Mouse (Mus musculus) midbrain, embryonic 11.5 days (tissue): Measurements from ENCODE around the gene Bpifb1. TPM values are rescaled to one million over a fixed set of nuclear protein-coding genes. Genes with fewer than 3 reads are reported as not detected.
A peak's percentile ranks its signal among the peaks of the same experiment; 100 is the strongest.
"Not testable (repeated sequence)": the region's sequence is repeated elsewhere in the genome, so short reads cannot be mapped to it uniquely, and the experiment has no call there.

Experiments used
- ATAC-seq: fragments of 200-750 bp; cut with Nextera tagmentation; 2 replicates; pipeline ENCODE4 v1.8.0; 2017; ENCODE audit warnings: moderate TSS enrichment, moderate library complexity; ENCODE audit not compliant: low FRiP score
- DNase-seq: peaks from one replicate; pipeline ENCODE4 v3.0.0; 2015; ENCODE audit warnings: low spot score; ENCODE audit errors: missing footprints
- H3K27ac ChIP-seq: fragments of 300-500 bp; sonication (generic); 2 replicates; pipeline ENCODE4 v1.5.1; 2014; ENCODE audit warnings: low read depth, low read length
- H3K27me3 ChIP-seq: fragments of 300-500 bp; sonication (generic); 2 replicates; pipeline ENCODE4 v1.6.1; 2014; ENCODE audit warnings: mild to moderate bottlenecking, low read length, moderate library complexity, mixed read lengths; ENCODE audit not compliant: control insufficient read depth, insufficient read depth
- H3K36me3 ChIP-seq: fragments of 300-500 bp; sonication (generic); 2 replicates; pipeline ENCODE4 v1.6.1; 2014; ENCODE audit warnings: mild to moderate bottlenecking, low read length, moderate library complexity, mixed read lengths; ENCODE audit not compliant: control insufficient read depth, insufficient read depth
- H3K4me1 ChIP-seq: fragments of 300-500 bp; sonication (generic); 2 replicates; pipeline ENCODE4 v1.6.1; 2014; ENCODE audit warnings: low read length; ENCODE audit not compliant: control insufficient read depth, insufficient read depth
- H3K4me2 ChIP-seq: fragments of 300-500 bp; sonication (generic); 2 replicates; pipeline ENCODE4 v1.6.1; 2014; ENCODE audit warnings: mild to moderate bottlenecking, moderate library complexity
- H3K4me3 ChIP-seq: fragments of 300-500 bp; sonication (generic); 2 replicates; pipeline ENCODE4 v1.5.1; 2014; ENCODE audit warnings: low read depth, low read length
- H3K9ac ChIP-seq: fragments of 300-500 bp; sonication (generic); 2 replicates; pipeline ENCODE4 v1.6.1; 2014; ENCODE audit warnings: low read length
- H3K9me3 ChIP-seq: fragments of 300-500 bp; sonication (generic); 2 replicates; pipeline ENCODE4 v1.6.1; 2016; ENCODE audit warnings: low read length; ENCODE audit not compliant: control insufficient read depth
- WGBS: fragments of 180-500 bp; shearing (Covaris S2); extraction: QIAGEN DNeasy Blood & Tissue Kit; methylation state at CpG from one replicate; pipeline ENCODE4 v1.1.7; 2014; 5-methylcytosine and 5-hydroxymethylcytosine counted together
- polyA plus RNA-seq: library from polyadenylated mRNA; unstranded; fragments of >200 nt; fragmentation: Nextera tagmentation; extraction: Ambion mirVana; gene quantifications from 2 replicates; pipeline ENCODE4 v1.2.1, GENCODE M21; 2014

The Bpifb1 gene
- polyA plus RNA-seq, 1 experiment from 2014 or later: not detected

DNA sequence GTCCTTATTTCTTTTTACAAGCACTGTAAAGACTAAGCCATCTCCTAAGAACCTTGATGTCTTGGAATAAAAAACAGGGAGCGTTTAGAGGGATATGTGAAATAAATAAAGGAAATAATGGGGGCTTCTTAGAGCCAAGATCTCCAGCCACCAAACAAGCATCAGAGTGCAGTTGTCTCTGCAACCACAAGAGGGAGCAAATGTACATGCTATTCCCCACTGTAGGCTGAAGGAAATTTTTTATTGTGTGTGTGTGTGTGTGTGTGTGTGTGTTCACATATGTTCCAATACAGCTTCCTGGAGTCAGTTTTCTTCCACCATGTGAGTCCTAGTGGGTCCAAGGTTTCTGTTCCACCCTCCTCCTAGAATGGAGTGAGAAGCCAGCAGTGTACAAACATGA, 17.3 kb upstream of the Bpifb1 start:
- DNase-seq (peak; percentile 88), ATAC-seq (no peak)
- Histone ChIP-seq H3K36me3 (no peaks in the 10 kb centered on the region), H3K9ac (no peak overlapping the region), H3K4me3 (no peak overlapping the region), H3K4me2 (no peak overlapping the region), H3K4me1 (no peaks in the 10 kb centered on the region), H3K27me3 (no peaks in the 10 kb centered on the region), H3K27ac (no peak overlapping the region), H3K9me3 (no peaks in the 10 kb centered on the region)
- WGBS: 72% methylated on average over 1 of the region's 1 CpGs

DNA sequence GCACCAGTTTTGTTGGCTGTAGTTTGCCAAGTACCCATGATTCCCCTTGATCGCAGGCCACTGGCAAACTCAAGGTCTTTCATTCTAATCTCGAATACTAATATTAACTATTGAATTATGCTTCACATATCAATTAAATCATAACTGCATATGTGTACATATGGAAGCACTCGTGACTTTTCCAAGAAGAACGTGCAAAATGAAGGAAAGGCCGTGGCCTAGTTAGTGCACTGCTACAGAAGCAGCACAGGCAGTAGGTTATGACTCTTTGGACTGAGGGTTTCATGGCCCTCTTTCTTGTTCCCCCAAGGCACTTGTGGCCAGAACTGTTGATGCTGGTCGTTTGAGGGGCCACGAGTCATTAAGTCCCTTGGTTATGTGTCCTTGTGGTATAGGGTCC, 8.7 kb upstream of the Bpifb1 start:
- 87% methylated on average over 7 of the region's 7 CpGs for WGBS
- not testable (repeated sequence) for H3K9me3 ChIP-seq, H3K4me2 ChIP-seq

GRCm38 (mm10) chr2:154183061-154183460, 7.6 kb upstream of the Bpifb1 start:
- H3K36me3 ChIP-seq, H3K4me2 ChIP-seq, H3K9me3 ChIP-seq, H3K4me1 ChIP-seq, H3K9ac ChIP-seq, H3K4me3 ChIP-seq, ATAC-seq, H3K27me3 ChIP-seq, H3K27ac ChIP-seq, DNase-seq: not testable (repeated sequence)
- 82% methylated on average over 4 of the region's 4 CpGs for WGBS

More for the DNA sequence above, 8.7 kb upstream of the Bpifb1 start:
- not testable (repeated sequence) for ATAC-seq, H3K4me3 ChIP-seq, H3K27me3 ChIP-seq, H3K27ac ChIP-seq, DNase-seq, H3K36me3 ChIP-seq, H3K4me1 ChIP-seq, H3K9ac ChIP-seq

DNA sequence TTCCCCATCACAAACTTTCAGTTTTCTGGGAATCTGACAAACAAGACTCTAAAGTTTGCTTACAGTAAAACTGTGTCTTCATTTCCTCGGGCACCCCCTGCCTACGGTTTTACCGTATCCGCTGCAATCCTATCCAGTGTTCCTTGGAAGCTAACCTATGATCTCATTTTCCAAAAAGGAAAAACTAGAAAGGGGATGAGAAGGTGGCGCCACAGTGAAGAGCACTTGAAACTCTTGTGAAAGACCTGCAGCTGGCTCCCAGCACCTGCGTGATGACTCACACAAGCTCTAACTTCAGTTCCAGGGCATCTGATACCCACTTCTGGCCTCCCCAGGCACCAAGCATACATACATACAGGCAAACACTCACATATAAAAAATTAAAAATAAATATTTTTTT, 5.3 kb upstream of the Bpifb1 start:
- Histone ChIP-seq H3K36me3 (no peaks in the 10 kb centered on the region), H3K9ac (no peak overlapping the region), H3K27ac (no peak overlapping the region), H3K27me3 (no peaks in the 10 kb centered on the region), H3K9me3 (no peaks in the 10 kb centered on the region), H3K4me2 (no peak overlapping the region), H3K4me1 (no peaks in the 10 kb centered on the region), H3K4me3 (no peak overlapping the region)
- 91% methylated on average over 6 of the region's 6 CpGs for WGBS
- ATAC-seq (no peak), DNase-seq (no peak)

GRCm38 (mm10) chr2:154185748-154186147, 4.9 kb upstream of the Bpifb1 start:
- Histone ChIP-seq H3K4me1 (no peaks in the 10 kb centered on the region), H3K27me3 (no peaks in the 10 kb centered on the region), H3K27ac (no peak overlapping the region), H3K9me3 (no peaks in the 10 kb centered on the region), H3K36me3 (no peaks in the 10 kb centered on the region), H3K4me3 (no peak overlapping the region), H3K9ac (no peak overlapping the region), H3K4me2 (no peak overlapping the region)
- DNase-seq (no peak), ATAC-seq (no peak)
- WGBS: 84% methylated on average over 3 of the region's 3 CpGs

DNA sequence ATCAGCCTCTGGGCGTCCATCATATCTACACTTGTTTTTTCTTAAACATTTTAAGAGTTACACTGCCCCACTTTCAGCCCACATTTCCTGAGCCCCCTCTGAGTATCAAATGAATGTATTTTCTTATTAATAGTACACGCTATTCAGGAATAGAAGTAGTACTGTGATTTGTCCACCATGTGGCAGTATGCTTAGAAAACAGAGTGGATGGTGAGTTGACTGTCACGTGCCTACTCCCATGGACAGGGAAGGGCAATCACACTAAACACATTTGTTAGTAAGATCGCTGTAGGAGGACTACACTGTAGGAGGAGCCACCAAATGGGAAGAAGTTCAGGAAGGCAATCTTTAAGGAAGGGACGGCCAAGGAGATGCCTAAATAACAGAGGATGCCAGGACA, 3.1 kb upstream of the Bpifb1 start:
- Histone ChIP-seq H3K4me3 (no peak overlapping the region), H3K9ac (no peak overlapping the region), H3K27me3 (no peaks in the 10 kb centered on the region), H3K4me1 (no peaks in the 10 kb centered on the region), H3K9me3 (no peaks in the 10 kb centered on the region), H3K36me3 (no peaks in the 10 kb centered on the region), H3K4me2 (no peak overlapping the region), H3K27ac (no peak overlapping the region)
- no peak for ATAC-seq
- 37% methylated on average over 5 of the region's 5 CpGs for WGBS
- no peak for DNase-seq

GRCm38 (mm10) chr2:154189877-154190434, 662 bp upstream of the Bpifb1 start:
- ATAC-seq: no peak
- no peaks in the 10 kb centered on the region for H3K4me1 ChIP-seq
- H3K9ac ChIP-seq: no peak overlapping the region
- WGBS: 85% methylated on average over 7 of the region's 7 CpGs
- DNase-seq: no peak
- no peaks in the 10 kb centered on the region for H3K36me3 ChIP-seq
- no peaks in the 10 kb centered on the region for H3K9me3 ChIP-seq
- no peak overlapping the region for H3K4me3 ChIP-seq
- no peaks in the 10 kb centered on the region for H3K27me3 ChIP-seq
- H3K27ac ChIP-seq: no peak overlapping the region
- H3K4me2 ChIP-seq: no peak overlapping the region

- no peaks in the 10 kb centered on the region for H3K36me3 ChIP-seq
- no peak overlapping the region for H3K27ac ChIP-seq
- 73% methylated on average over 2 of the region's 2 CpGs for WGBS
- DNase-seq: no peak
- H3K4me3 ChIP-seq: no peak overlapping the region
- H3K9me3 ChIP-seq: no peaks in the 10 kb centered on the region
- no peaks in the 10 kb centered on the region for H3K27me3 ChIP-seq
- no peak overlapping the region for H3K9ac ChIP-seq
- no peak overlapping the region for H3K4me2 ChIP-seq
- no peaks in the 10 kb centered on the region for H3K4me1 ChIP-seq
- ATAC-seq: no peak
These were observed 1.5 kb downstream of the Bpifb1 start for GRCm38 (mm10) chr2:154192141-154192540.

- 91% methylated on average over 4 of the region's 4 CpGs for WGBS
- Histone ChIP-seq H3K4me2 (no peak overlapping the region), H3K36me3 (no peaks in the 10 kb centered on the region), H3K27ac (no peak overlapping the region), H3K9ac (no peak overlapping the region), H3K4me3 (no peak overlapping the region), H3K27me3 (no peaks in the 10 kb centered on the region), H3K9me3 (no peaks in the 10 kb centered on the region), H3K4me1 (no peaks in the 10 kb centered on the region)
- DNase-seq: no peak
- no peak for ATAC-seq
These were observed 2.5 kb downstream of the Bpifb1 start for GRCm38 (mm10) chr2:154193071-154193470.
